Mouse (Mus musculus) kidney, postnatal 0 days (tissue): ENCODE results near the gene Suds3. TPM values are rescaled to one million over a fixed set of nuclear protein-coding genes. Genes with fewer than 3 reads are reported as not detected.

Experiments used
- ATAC-seq: fragments of 200-750 bp; cut with Nextera tagmentation; replicated peaks from 2 replicates; pipeline ENCODE4 v1.8.0; 2017; ENCODE audit warnings: low read depth, moderate number of reproducible peaks, moderate TSS enrichment, moderate library complexity; ENCODE audit not compliant: low FRiP score
- DNase-seq: peaks from one replicate; pipeline ENCODE4 v3.0.0-alpha.2; 2016; ENCODE audit warnings: low spot score
- H3K27ac ChIP-seq: fragments of 300-500 bp; sonication (generic); 2 replicates; pipeline ENCODE4 v1.5.1; 2014; ENCODE audit warnings: mild to moderate bottlenecking
- H3K27me3 ChIP-seq: fragments of 300-500 bp; sonication (generic); 2 replicates; pipeline ENCODE4 v1.6.1; 2014; ENCODE audit warnings: low read length, mixed read lengths; ENCODE audit not compliant: insufficient read depth
- H3K36me3 ChIP-seq: fragments of 300-500 bp; sonication (generic); 2 replicates; pipeline ENCODE4 v1.6.1; 2014; ENCODE audit warnings: low read length, mixed read lengths; ENCODE audit not compliant: insufficient read depth
- H3K4me1 ChIP-seq: fragments of 300-500 bp; sonication (generic); replicated peaks from 2 replicates; pipeline ENCODE4 v1.6.1; 2014; ENCODE audit warnings: antibody characterized with exemption, low read length, mixed read lengths; ENCODE audit not compliant: insufficient read depth
- H3K4me2 ChIP-seq: fragments of 300-500 bp; sonication (generic); 2 replicates; pipeline ENCODE4 v1.6.1; 2014; ENCODE audit warnings: mild to moderate bottlenecking, low read length, moderate library complexity, mixed read lengths
- H3K4me3 ChIP-seq: fragments of 300-500 bp; sonication (generic); replicated peaks from 2 replicates; pipeline ENCODE4 v1.5.1; 2014; ENCODE audit warnings: low read depth, low read length
- H3K9ac ChIP-seq: fragments of 300-500 bp; sonication (generic); 2 replicates; pipeline ENCODE4 v1.6.1; 2014; ENCODE audit warnings: low read depth, low read length
- H3K9me3 ChIP-seq: fragments of 300-500 bp; sonication (generic); replicated peaks from 2 replicates; pipeline ENCODE4 v1.6.1; 2016; ENCODE audit warnings: low read length, inconsistent platforms, mixed read lengths
- CTCF ChIP-seq: IDR thresholded peaks from 2 replicates; pipeline ENCODE4 v1.5.1; 2016; ENCODE audit warnings: antibody characterized with exemption, low read depth, mild to moderate bottlenecking, moderate library complexity
- WGBS: fragments of 180-500 bp; shearing (Covaris S2); extraction: QIAGEN DNeasy Blood & Tissue Kit; methylation state at CpG from one replicate; pipeline ENCODE4 v1.1.7; 2014; 5-methylcytosine and 5-hydroxymethylcytosine counted together
- polyA plus RNA-seq: library from polyadenylated mRNA; unstranded; fragments of >200 nt; fragmentation: Nextera tagmentation; extraction: Ambion mirVana; gene quantifications from 2 replicates; pipeline ENCODE4 v1.2.1, GENCODE M21; 2015

The Suds3 gene
- polyA plus RNA-seq, 1 experiment from 2014 or later = 69.3 TPM

DNA sequence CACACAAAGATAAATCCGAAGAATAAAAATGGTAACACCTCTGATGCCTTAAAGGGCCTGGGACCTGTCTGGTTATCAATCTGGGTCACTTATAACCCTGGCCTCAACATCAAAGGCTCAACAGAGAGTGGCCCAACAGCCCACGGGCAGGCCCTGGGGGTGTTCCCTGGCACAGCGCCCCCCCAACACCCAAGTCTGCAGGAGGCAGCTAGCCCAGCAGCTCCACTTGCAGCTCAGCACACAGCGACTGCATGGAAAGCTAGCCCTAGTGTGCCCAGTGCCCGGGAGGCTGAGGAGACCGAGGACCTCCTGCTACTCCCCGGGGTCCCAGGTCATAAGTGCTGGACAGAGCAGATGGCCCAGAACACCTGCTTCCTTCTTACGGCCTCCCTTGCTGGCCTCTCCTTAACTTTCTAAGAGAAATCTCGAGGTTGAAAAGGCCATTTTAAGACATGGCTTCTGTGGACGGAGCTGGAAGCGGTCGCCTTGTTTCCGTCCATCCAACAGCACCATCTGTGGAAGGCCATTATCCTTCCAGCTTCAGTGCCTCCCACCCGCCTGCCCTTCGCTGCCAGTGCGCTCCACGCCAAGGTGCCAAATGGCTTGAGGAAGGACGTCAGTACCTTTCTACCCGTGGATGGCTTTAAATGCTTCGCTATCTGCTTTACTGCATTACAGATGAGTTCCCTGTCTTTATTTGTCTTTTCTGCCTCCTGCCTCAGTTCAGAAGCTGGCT, 12.6 kb downstream of the Suds3 start:
- ATAC-seq = no peak
- Histone ChIP-seq H3K27ac (no peak overlapping the region), H3K9me3 (no peaks in the 10 kb centered on the region), H3K4me3 (no peak overlapping the region), H3K4me2 (no peak overlapping the region), H3K4me1 (no peaks in the 10 kb centered on the region), H3K36me3 (peaks cover 63% of the 10 kb centered on the region), H3K9ac (no peak overlapping the region), H3K27me3 (no peaks in the 10 kb centered on the region)
- no peak for TF ChIP-seq CTCF
- WGBS = 85% methylated on average over 20 of the region's 20 CpGs
- DNase-seq = no peak

DNA sequence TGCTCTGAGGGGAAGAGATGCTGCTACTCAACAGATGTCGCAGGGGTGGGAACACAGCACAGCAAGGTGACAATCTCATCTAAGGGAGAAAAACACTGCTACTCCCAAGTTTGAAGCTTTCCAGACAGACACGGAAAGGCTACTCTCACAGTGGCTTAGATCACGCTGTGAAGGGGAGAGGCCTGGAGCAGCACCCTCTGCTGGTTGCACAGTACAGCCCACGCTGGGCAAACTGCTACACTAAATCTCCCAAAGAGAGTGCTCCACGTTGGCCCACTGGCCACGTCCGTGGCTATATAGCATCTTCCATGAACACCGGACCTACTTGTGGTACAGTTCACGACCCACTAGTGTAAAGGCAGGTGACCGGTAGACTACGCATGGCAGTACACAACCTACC, 16.2 kb downstream of the Suds3 start:
- Histone ChIP-seq H3K9ac (no peak overlapping the region), H3K27ac (no peak overlapping the region), H3K27me3 (no peaks in the 10 kb centered on the region), H3K36me3 (peaks cover 51% of the 10 kb centered on the region), H3K4me3 (no peak overlapping the region), H3K4me1 (no peaks in the 10 kb centered on the region), H3K9me3 (no peaks in the 10 kb centered on the region), H3K4me2 (no peak overlapping the region)
- 83% methylated on average over 11 of the region's 11 CpGs for WGBS
- DNase-seq (no peak), ATAC-seq (no peak)
- TF ChIP-seq CTCF = peak; percentile 37; the same call in 1 of the 2 replicates

DNA sequence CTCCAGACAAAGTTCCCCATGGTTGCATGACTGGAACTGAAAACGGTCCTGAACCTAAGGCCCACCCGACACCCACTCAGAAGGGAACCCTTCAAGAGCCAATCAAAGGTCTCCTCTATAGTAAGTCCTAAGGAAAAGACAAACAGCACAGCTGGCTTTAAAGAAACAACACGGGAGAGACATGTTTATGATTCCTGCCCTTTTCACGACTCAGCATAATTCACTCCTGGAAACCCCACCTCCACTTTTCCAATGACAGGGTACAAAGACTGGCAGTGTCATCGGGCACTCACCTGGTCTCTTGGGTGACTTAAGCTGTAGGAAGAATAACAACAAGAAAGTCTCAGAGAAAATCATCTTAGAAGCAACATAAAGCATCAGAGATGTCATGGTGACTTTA, 16.9 kb downstream of the Suds3 start:
- Histone ChIP-seq H3K9ac (no peak overlapping the region), H3K36me3 (peaks cover 47% of the 10 kb centered on the region), H3K4me2 (no peak overlapping the region), H3K27me3 (no peaks in the 10 kb centered on the region), H3K4me3 (no peak overlapping the region), H3K27ac (no peak overlapping the region), H3K9me3 (no peaks in the 10 kb centered on the region), H3K4me1 (no peaks in the 10 kb centered on the region)
- no peak for DNase-seq
- no peak for ATAC-seq
- no peak for TF ChIP-seq CTCF
- WGBS = 57% methylated on average over 5 of the region's 5 CpGs

DNA sequence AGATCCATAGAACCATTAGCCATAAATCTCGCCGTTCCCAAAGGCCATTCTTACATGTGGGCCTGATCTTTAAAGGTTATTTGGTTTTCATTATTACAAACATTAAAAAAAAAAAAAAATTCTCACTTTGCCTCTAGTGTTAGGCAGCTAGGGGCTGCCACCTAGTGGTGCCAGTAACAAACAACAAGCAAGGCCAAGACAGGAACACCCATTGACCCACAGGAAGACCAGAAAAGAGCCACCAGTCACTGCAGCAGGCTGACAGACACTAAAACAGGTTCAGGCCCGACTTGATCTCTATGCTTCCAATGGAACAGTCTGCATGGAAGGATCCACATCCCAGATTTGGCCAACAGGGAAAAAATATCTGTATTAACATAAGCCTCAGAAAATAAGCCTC, 19.2 kb downstream of the Suds3 start:
- no peaks in the 10 kb centered on the region for H3K9me3 ChIP-seq
- no peaks in the 10 kb centered on the region for H3K27me3 ChIP-seq
- ATAC-seq = no peak
- 35% methylated on average over 3 of the region's 3 CpGs for WGBS
- no peak overlapping the region for H3K4me2 ChIP-seq
- no peaks in the 10 kb centered on the region for H3K4me1 ChIP-seq
- peak; percentile 70 for DNase-seq
- H3K36me3 ChIP-seq = peaks cover 59% of the 10 kb centered on the region
- no peak overlapping the region for H3K27ac ChIP-seq
- TF ChIP-seq CTCF = peak; percentile 82
- H3K9ac ChIP-seq = no peak overlapping the region
- H3K4me3 ChIP-seq = no peak overlapping the region

DNA sequence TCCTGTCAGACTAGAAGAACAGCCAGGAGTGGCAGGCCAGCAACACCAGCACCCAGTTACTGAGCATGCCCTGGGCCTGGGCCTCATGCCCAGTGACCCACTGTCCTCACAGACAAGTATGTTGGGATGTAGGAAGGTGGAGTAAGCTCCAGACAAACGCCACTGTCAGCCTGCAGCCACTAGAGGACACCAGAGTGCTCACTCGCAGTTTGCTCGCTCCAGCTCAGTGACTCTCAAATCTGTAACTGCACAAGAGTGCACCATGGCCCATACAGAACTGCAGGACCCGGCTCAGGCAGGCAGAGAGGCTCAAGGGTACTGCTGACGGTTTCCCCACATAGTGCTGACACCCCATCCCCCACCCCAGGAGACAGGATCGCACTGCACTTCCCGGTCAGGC, 21.5 kb downstream of the Suds3 start:
- Histone ChIP-seq H3K27me3 (no peaks in the 10 kb centered on the region), H3K4me2 (no peak overlapping the region), H3K4me3 (no peak overlapping the region), H3K4me1 (no peaks in the 10 kb centered on the region), H3K36me3 (peaks cover 46% of the 10 kb centered on the region), H3K27ac (no peak overlapping the region), H3K9me3 (no peaks in the 10 kb centered on the region), H3K9ac (no peak overlapping the region)
- TF ChIP-seq CTCF = peak; percentile 80
- ATAC-seq (peak; percentile 65), DNase-seq (peak; percentile 72)
- WGBS = 28% methylated on average over 7 of the region's 7 CpGs

DNA sequence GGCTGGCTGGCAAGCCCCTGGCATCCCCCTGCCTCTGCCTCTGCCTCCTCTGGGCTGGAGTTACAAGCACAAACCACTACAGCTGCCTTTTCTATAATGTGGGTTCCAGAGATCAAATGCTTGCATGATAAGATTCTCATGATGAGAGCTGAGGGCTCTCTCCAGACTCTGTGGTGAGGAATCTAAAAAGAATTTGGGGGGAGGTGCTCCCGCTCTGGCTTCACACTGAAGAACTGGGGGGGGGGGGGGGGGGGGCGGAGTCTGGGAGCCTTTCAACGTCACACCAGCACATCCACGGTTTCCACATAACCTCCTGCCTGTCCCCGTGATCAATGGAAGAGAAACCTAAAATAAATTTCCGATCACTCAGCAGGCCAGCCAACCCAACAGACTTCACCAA, 26.1 kb downstream of the Suds3 start:
- Histone ChIP-seq H3K27me3 (no peaks in the 10 kb centered on the region), H3K9ac (no peak overlapping the region), H3K4me3 (no peak overlapping the region), H3K36me3 (peaks cover 25% of the 10 kb centered on the region), H3K4me1 (peaks cover 8% of the 10 kb centered on the region; the same call in 1 of the 2 replicates), H3K9me3 (no peaks in the 10 kb centered on the region), H3K4me2 (no peak overlapping the region), H3K27ac (no peak overlapping the region)
- TF ChIP-seq CTCF = no peak
- no peak for ATAC-seq
- peak; percentile 40 for DNase-seq
- 29% methylated on average over 5 of the region's 6 CpGs for WGBS

DNA sequence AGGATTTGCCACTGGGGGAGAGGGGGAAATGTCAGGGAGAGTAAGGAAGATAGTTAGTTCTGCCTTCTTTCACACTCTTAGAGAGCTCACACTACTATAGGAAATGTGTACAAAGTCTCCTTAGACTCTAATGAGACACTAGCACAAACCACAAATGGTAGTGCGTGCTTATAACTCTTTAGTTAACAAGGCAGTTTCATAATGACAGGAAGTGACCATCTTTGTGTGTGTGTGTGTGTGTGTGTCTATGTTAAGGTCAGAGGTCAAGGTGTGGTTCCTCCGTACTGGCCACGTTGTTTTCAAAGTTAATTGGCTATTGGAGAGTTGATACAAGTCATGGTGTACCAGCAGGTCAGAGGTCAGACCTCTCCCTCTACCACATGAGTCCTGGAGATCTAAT, 26.8 kb downstream of the Suds3 start:
- TF ChIP-seq CTCF = no peak
- Histone ChIP-seq H3K9me3 (no peaks in the 10 kb centered on the region), H3K9ac (no peak overlapping the region), H3K36me3 (peaks cover 25% of the 10 kb centered on the region), H3K27ac (no peak overlapping the region), H3K4me2 (no peak overlapping the region), H3K4me3 (no peak overlapping the region), H3K27me3 (no peaks in the 10 kb centered on the region), H3K4me1 (peaks cover 8% of the 10 kb centered on the region; the same call in 1 of the 2 replicates)
- ATAC-seq (no peak), DNase-seq (no peak)
- 40% methylated on average over 3 of the region's 3 CpGs for WGBS
